21 mouse cellular contexts compared by ENCODE assay signal in the genomic region with DNA sequence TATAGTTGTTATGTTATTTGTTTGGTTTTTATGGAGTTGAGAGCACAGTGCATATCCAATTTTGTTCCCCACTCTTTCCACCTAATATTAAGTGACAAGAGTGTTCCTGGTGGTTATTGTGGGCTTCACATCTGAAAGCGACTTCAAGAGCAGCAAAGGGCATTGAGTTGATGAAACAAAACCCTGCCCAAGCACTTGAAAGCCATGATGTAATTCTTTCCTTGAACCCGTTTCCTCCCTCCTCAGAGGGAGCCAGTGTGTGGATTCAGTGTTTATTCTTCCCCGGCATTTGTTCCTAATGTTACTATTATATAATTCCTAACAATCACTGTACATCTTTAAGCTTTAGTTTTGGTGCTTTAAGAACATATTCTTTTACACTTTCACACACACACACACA.
"Had no signal": no experiment of that assay in that cellular context is flagged by ENCODE, and none has a peak within 500 bp of the region (broad histone marks: within the 10 kb centered on the region; RNA-seq: fewer than 3 reads in every experiment).

No protein-coding gene starts in this region.

- H3K4me3 ChIP-seq: intestine, embryonic 15.5 days; limb, embryonic 12.5 days; limb, embryonic 15.5 days; liver, embryonic 13.5 days; megakaryocyte, embryonic 14.5 days; midbrain, embryonic 10.5 days; midbrain, embryonic 13.5 days; myocyte; neural tube, embryonic 13.5 days; stomach, embryonic 15.5 days had no signal

- DNase-seq: kidney, adult 11 months; kidney, postnatal 14 days; kidney, postnatal 4 days; left cerebral cortex, postnatal 4 days; liver, embryonic 13.5 days; retina, postnatal 1 day; right cerebral cortex, postnatal 25 days; spleen, adult 18-20 months; thymus, adult 2 months; thymus, postnatal 14 days; thymus, postnatal 4 days had no signal

- H3K27me3 ChIP-seq: intestine, embryonic 15.5 days; limb, embryonic 12.5 days; limb, embryonic 15.5 days; liver, embryonic 13.5 days; midbrain, embryonic 13.5 days; neural tube, embryonic 13.5 days; stomach, embryonic 15.5 days had no signal

- ATAC-seq: midbrain, embryonic 13.5 days; midbrain, embryonic 16.5 days had no signal

- H3K4me2 ChIP-seq: intestine, embryonic 15.5 days; limb, embryonic 12.5 days; limb, embryonic 15.5 days; liver, embryonic 13.5 days; midbrain, embryonic 13.5 days; neural tube, embryonic 13.5 days; stomach, embryonic 15.5 days had no signal

- H3K4me1 ChIP-seq: liver, embryonic 13.5 days; midbrain, embryonic 10.5 days; midbrain, embryonic 13.5 days had no signal

- H3K36me3 ChIP-seq: intestine, embryonic 15.5 days; limb, embryonic 12.5 days; limb, embryonic 15.5 days; liver, embryonic 13.5 days; midbrain, embryonic 10.5 days; midbrain, embryonic 13.5 days; neural tube, embryonic 13.5 days; stomach, embryonic 15.5 days had no signal

- H3K9me3 ChIP-seq: intestine, embryonic 15.5 days; limb, embryonic 12.5 days; limb, embryonic 15.5 days; liver, embryonic 13.5 days; midbrain, embryonic 10.5 days; midbrain, embryonic 13.5 days; neural tube, embryonic 13.5 days; stomach, embryonic 15.5 days had no signal

- H3K9ac ChIP-seq: intestine, embryonic 15.5 days; limb, embryonic 12.5 days; limb, embryonic 15.5 days; liver, embryonic 13.5 days; midbrain, embryonic 13.5 days; neural tube, embryonic 13.5 days; stomach, embryonic 15.5 days had no signal

- H3K27ac ChIP-seq: intestine, embryonic 15.5 days; limb, embryonic 12.5 days; limb, embryonic 15.5 days; liver, embryonic 13.5 days; midbrain, embryonic 10.5 days; midbrain, embryonic 13.5 days; neural tube, embryonic 13.5 days; stomach, embryonic 15.5 days had no signal
